Mouse (Mus musculus) MEL (cell line): ENCODE measurements around the gene Ttc24. TPM values are rescaled to one million over a fixed set of nuclear protein-coding genes. Genes with fewer than 3 reads are reported as not detected.

Source experiments
- polyA plus RNA-seq, 2 experiments: library from polyadenylated mRNA; stranded (reverse) in 1 of 2; unstranded in 1 of 2; fragments of >175 nt in 1 of 2; fragments of >200 nt in 1 of 2; gene quantifications; 2 replicates each; pipeline versions ENCODE4 v1.2.1 to v1.2.4; 2012; ENCODE audit warnings: low replicate concordance in 2 of 2, low read depth in 1 of 2; ENCODE audit not compliant: insufficient read length in 2 of 2, insufficient read depth in 1 of 2, missing spikeins in 1 of 2
- total RNA-seq: library from RNA; depleted of rRNA; stranded (reverse); fragments of 300-350 nt; gene quantifications from 2 replicates; pipeline ENCODE4 v1.2.3, GENCODE M21; 2012; rRNA removed

Ttc24 gene
- total and polyA plus RNA-seq, 3 experiments, result not detected

Other genes with a start within 250 kb of the Ttc24 start
- not detected in 2 replicates for gene Sh2d2a, start 231.5 kb downstream of the Ttc24 start, total RNA-seq
- gene Sh2d2a, start 231.5 kb downstream of the Ttc24 start, polyA plus RNA-seq, result not detected
- 43.2 and 47.0 TPM in 2 replicates for gene Prcc, start 192.7 kb downstream of the Ttc24 start, total RNA-seq
- 10 to 100 TPM in 1 of 2 experiments, not detected in 1; 65.9 TPM for gene Prcc, start 192.7 kb downstream of the Ttc24 start, polyA plus RNA-seq
- gene Hdgf, start 172.0 kb downstream of the Ttc24 start, total RNA-seq, result 505 and 519 TPM in 2 replicates
- 1,000 to 10,000 TPM in 1 of 2 experiments, 100 to 1,000 TPM in 1; 369 to 1,503 TPM for gene Hdgf, start 172.0 kb downstream of the Ttc24 start, polyA plus RNA-seq
- gene Mrpl24, start 158.8 kb downstream of the Ttc24 start, total RNA-seq, result 59.5 and 66.2 TPM in 2 replicates
- 10 to 100 TPM in 1 of 2 experiments, not detected in 1; 77.3 TPM for gene Mrpl24, start 158.8 kb downstream of the Ttc24 start, polyA plus RNA-seq
- 61.4 and 71.8 TPM in 2 replicates for gene Isg20l2, start 148.0 kb downstream of the Ttc24 start, total RNA-seq
- 10 to 100 TPM in 1 of 2 experiments, not detected in 1; 45.0 TPM for gene Isg20l2, start 148.0 kb downstream of the Ttc24 start, polyA plus RNA-seq
- gene Rrnad1, start 147.6 kb downstream of the Ttc24 start, total RNA-seq, result 8.9 and 10.9 TPM in 2 replicates
- gene Rrnad1, start 147.6 kb downstream of the Ttc24 start, polyA plus RNA-seq, result 10 to 100 TPM in 1 of 2 experiments, not detected in 1; 21.1 TPM
- 0.23 and 0.29 TPM in 2 replicates for gene Crabp2, start 129.6 kb downstream of the Ttc24 start, total RNA-seq
- gene Crabp2, start 129.6 kb downstream of the Ttc24 start, polyA plus RNA-seq, result 1 to 10 TPM in 1 of 2 experiments, not detected in 1; 1.2 TPM
- gene Nes, start 107.2 kb downstream of the Ttc24 start, total RNA-seq, result not detected in 2 replicates
- under 1 TPM in 1 of 2 experiments, not detected in 1; 0.01 TPM for gene Nes, start 107.2 kb downstream of the Ttc24 start, polyA plus RNA-seq
- not detected in 2 replicates for gene Bcan, start 78.1 kb downstream of the Ttc24 start, total RNA-seq
- gene Bcan, start 78.1 kb downstream of the Ttc24 start, polyA plus RNA-seq, result not detected
- not detected in 2 replicates for gene Hapln2, start 50.7 kb downstream of the Ttc24 start, total RNA-seq
- gene Hapln2, start 50.7 kb downstream of the Ttc24 start, polyA plus RNA-seq, result not detected
- 76.6 and 105 TPM in 2 replicates for gene Gpatch4, start 35.2 kb downstream of the Ttc24 start, total RNA-seq
- gene Gpatch4, start 35.2 kb downstream of the Ttc24 start, polyA plus RNA-seq, result 100 to 1,000 TPM; 135 to 240 TPM
- gene Naxe, start 19.8 kb downstream of the Ttc24 start, total RNA-seq, result 114 TPM in 2 replicates
- gene Naxe, start 19.8 kb downstream of the Ttc24 start, polyA plus RNA-seq, result 100 to 1,000 TPM; 165 to 182 TPM
- gene Iqgap3, start 3.7 kb upstream of the Ttc24 start, total RNA-seq, result 19.2 and 21.1 TPM in 2 replicates
- 10 to 100 TPM in 1 of 2 experiments, not detected in 1; 42.5 TPM for gene Iqgap3, start 3.7 kb upstream of the Ttc24 start, polyA plus RNA-seq
- 16.2 and 16.9 TPM in 2 replicates for gene Mef2d, start 64.1 kb upstream of the Ttc24 start, total RNA-seq
- gene Mef2d, start 64.1 kb upstream of the Ttc24 start, polyA plus RNA-seq, result 100 to 1,000 TPM in 1 of 2 experiments, 10 to 100 TPM in 1; 71.4 to 117 TPM
- gene Rhbg, start 176.4 kb upstream of the Ttc24 start, total RNA-seq, result not detected in 2 replicates
- gene Rhbg, start 176.4 kb upstream of the Ttc24 start, polyA plus RNA-seq, result not detected
- 0.39 and 0.69 TPM in 2 replicates for gene Gm38392, start 208.9 kb upstream of the Ttc24 start, total RNA-seq
- under 1 TPM in 1 of 2 experiments, not detected in 1; 0.84 TPM for gene Gm38392, start 208.9 kb upstream of the Ttc24 start, polyA plus RNA-seq
- gene Tsacc, start 218.7 kb upstream of the Ttc24 start, total RNA-seq, result 26.7 and 34.1 TPM in 2 replicates
- gene Tsacc, start 218.7 kb upstream of the Ttc24 start, polyA plus RNA-seq, result 10 to 100 TPM in 1 of 2 experiments, not detected in 1; 41.1 TPM
- gene Cct3, start 218.8 kb upstream of the Ttc24 start, total RNA-seq, result 1,548 and 1,549 TPM in 2 replicates
- gene Cct3, start 218.8 kb upstream of the Ttc24 start, polyA plus RNA-seq, result 1,000 to 10,000 TPM in 1 of 2 experiments, 100 to 1,000 TPM in 1; 777 to 1,271 TPM
- gene Glmp, start 246.7 kb upstream of the Ttc24 start, total RNA-seq, result 47.6 and 48.3 TPM in 2 replicates
- gene Glmp, start 246.7 kb upstream of the Ttc24 start, polyA plus RNA-seq, result 100 to 1,000 TPM in 1 of 2 experiments, not detected in 1; 181 TPM